Mouse (Mus musculus) embryonic facial prominence, embryonic 12.5 days (tissue): ENCODE results near the gene Sipa1l1. TPM values are rescaled to one million over a fixed set of nuclear protein-coding genes. Genes with fewer than 3 reads are reported as not detected.

Source experiments
- ATAC-seq: fragments of 200-750 bp; cut with Nextera tagmentation; 2 replicates; pipeline ENCODE4 v1.8.0; 2017; ENCODE audit not compliant: insufficient number of reproducible peaks, insufficient read depth, low FRiP score, low TSS enrichment
- H3K27ac ChIP-seq: fragments of 300-500 bp; sonication (generic); 2 replicates; pipeline ENCODE4 v1.5.1; 2016; ENCODE audit warnings: mild to moderate bottlenecking
- H3K27me3 ChIP-seq: fragments of 300-500 bp; sonication (generic); 2 replicates; pipeline ENCODE4 v1.6.1; 2016; ENCODE audit warnings: mild to moderate bottlenecking, moderate library complexity
- H3K36me3 ChIP-seq: fragments of 300-500 bp; sonication (generic); 2 replicates; pipeline ENCODE4 v1.6.1; 2016; ENCODE audit warnings: mild to moderate bottlenecking
- H3K4me1 ChIP-seq: fragments of 300-500 bp; sonication (generic); 2 replicates; pipeline ENCODE4 v1.6.1; 2016
- H3K4me2 ChIP-seq: fragments of 300-500 bp; sonication (generic); replicated peaks from 2 replicates; pipeline ENCODE4 v1.6.1; 2016; ENCODE audit warnings: mild to moderate bottlenecking, moderate library complexity
- H3K4me3 ChIP-seq: fragments of 300-500 bp; sonication (generic); 2 replicates; pipeline ENCODE4 v1.5.1; 2016; ENCODE audit warnings: mild to moderate bottlenecking
- H3K9ac ChIP-seq: fragments of 300-500 bp; sonication (generic); 2 replicates; pipeline ENCODE4 v1.6.1; 2016; ENCODE audit warnings: mild to moderate bottlenecking, moderate library complexity
- H3K9me3 ChIP-seq: fragments of 300-500 bp; sonication (generic); 2 replicates; pipeline ENCODE4 v1.6.1; 2016; ENCODE audit warnings: mild to moderate bottlenecking, moderate library complexity
- WGBS: fragments of 180-500 bp; shearing (Covaris S2); methylation state at CpG from one replicate; pipeline ENCODE4 v1.1.7; 2016; 5-methylcytosine and 5-hydroxymethylcytosine counted together
- polyA plus RNA-seq: library from polyadenylated mRNA; unstranded; fragments of >200 nt; fragmentation: Nextera tagmentation; extraction: Ambion mirVana; gene quantifications from 2 replicates; pipeline ENCODE4 v1.2.1, GENCODE M21; 2016

The Sipa1l1 gene
- polyA plus RNA-seq, 1 experiment from 2014 or later = 41.3 TPM

GRCm38 (mm10) chr12:82154527-82154926, 14.6 kb upstream of the Sipa1l1 start:
- no peaks in the 10 kb centered on the region for H3K36me3 ChIP-seq
- H3K27me3 ChIP-seq = no peaks in the 10 kb centered on the region
- 0 out of 2 replicates have a peak, but pooled peaks cover 4% of the 10 kb centered on the region for H3K9me3 ChIP-seq
- no peak overlapping the region for H3K4me2 ChIP-seq
- ATAC-seq = no peak
- H3K4me1 ChIP-seq = no peaks in the 10 kb centered on the region
- H3K27ac ChIP-seq = no peak overlapping the region
- 87% methylated on average over 4 of the region's 4 CpGs for WGBS
- H3K9ac ChIP-seq = no peak overlapping the region
- no peak overlapping the region for H3K4me3 ChIP-seq

DNA sequence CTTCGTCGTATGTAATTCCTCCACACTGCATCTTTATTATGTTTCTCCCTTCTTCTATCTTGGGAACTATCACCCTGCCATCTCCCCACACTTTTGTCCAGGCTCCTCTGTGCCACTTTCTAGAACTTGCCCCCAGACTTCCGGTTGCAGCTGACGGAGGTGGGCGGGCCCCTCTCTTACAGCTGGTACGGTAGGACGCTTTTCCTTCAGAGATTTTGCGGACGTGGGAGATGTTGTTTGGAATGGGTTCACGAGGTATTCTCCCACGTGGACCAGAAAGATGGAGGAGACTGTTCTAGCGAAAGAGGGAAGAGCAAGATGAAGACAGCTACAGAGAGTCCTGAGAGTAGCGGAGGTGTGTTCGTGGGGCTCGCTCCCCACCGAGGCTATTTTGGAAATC, 10.6 kb upstream of the Sipa1l1 start:
- Histone ChIP-seq H3K36me3 (no peaks in the 10 kb centered on the region), H3K4me2 (no peak overlapping the region)

DNA sequence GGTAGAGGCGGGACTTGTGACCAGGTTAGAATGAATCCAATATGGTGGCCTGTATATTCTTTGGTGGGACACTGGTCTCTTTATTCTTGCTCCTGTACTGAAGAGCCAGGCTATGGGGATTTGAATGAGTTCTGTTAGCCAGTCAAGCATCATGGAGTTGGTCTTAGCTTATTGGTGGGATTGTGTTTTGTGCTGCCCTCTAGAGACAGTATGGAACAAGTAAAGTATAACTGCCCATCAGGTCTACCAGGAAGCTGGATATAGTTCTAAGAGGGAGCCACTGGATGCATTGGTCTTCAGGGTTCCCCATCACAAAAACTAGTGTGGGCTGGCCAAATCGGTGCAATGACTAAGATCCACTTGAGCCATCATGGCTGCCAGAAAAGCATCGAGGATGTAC, 9.7 kb upstream of the Sipa1l1 start:
- Histone ChIP-seq H3K27ac (no peak overlapping the region), H3K4me3 (no peak overlapping the region), H3K4me1 (no peaks in the 10 kb centered on the region), H3K4me2 (no peak overlapping the region), H3K9me3 (0 out of 2 replicates have a peak, but pooled peaks cover 4% of the 10 kb centered on the region), H3K27me3 (no peaks in the 10 kb centered on the region), H3K36me3 (no peaks in the 10 kb centered on the region), H3K9ac (no peak overlapping the region)
- ATAC-seq = no peak
- 93% methylated on average over 3 of the region's 3 CpGs for WGBS

More for the DNA sequence above, 10.6 kb upstream of the Sipa1l1 start:
- H3K4me1 ChIP-seq = no peaks in the 10 kb centered on the region
- 94% methylated on average over 16 of the region's 16 CpGs for WGBS
- H3K27ac ChIP-seq = no peak overlapping the region
- H3K27me3 ChIP-seq = no peaks in the 10 kb centered on the region
- no peak overlapping the region for H3K9ac ChIP-seq
- H3K4me3 ChIP-seq = no peak overlapping the region
- 0 out of 2 replicates have a peak, but pooled peaks cover 4% of the 10 kb centered on the region for H3K9me3 ChIP-seq
- no peak for ATAC-seq

- H3K4me2 ChIP-seq = 0 out of 2 replicates have a peak overlapping the region, but pooled peaks have one; percentile 16
Observed at GRCm38 (mm10) chr12:82165651-82166050, 3.5 kb upstream of the Sipa1l1 start.

GRCm38 (mm10) chr12:82166101-82166571, 3.0 kb upstream of the Sipa1l1 start:
- H3K4me1 ChIP-seq = peaks cover 10% of the 10 kb centered on the region; the same call in 1 of the 2 replicates
- H3K4me2 ChIP-seq = peak overlapping the region; percentile 16
- H3K27me3 ChIP-seq = no peaks in the 10 kb centered on the region
- WGBS = 37% methylated on average over 14 of the region's 14 CpGs
- H3K9me3 ChIP-seq = no peaks in the 10 kb centered on the region
- no peak for ATAC-seq
- H3K9ac ChIP-seq = peak overlapping the region; percentile 12; the same call in 1 of the 2 replicates
- no peak overlapping the region for H3K27ac ChIP-seq
- H3K4me3 ChIP-seq = no peak overlapping the region
- no peaks in the 10 kb centered on the region for H3K36me3 ChIP-seq

More at GRCm38 (mm10) chr12:82165651-82166050, 3.5 kb upstream of the Sipa1l1 start:
- H3K27ac ChIP-seq = no peak overlapping the region
- no peaks in the 10 kb centered on the region for H3K9me3 ChIP-seq
- no peaks in the 10 kb centered on the region for H3K36me3 ChIP-seq
- H3K27me3 ChIP-seq = no peaks in the 10 kb centered on the region
- H3K4me1 ChIP-seq = peaks cover 8% of the 10 kb centered on the region; the same call in 1 of the 2 replicates
- WGBS = 80% methylated on average over 4 of the region's 4 CpGs
- peak overlapping the region; percentile 12; the same call in 1 of the 2 replicates for H3K9ac ChIP-seq
- H3K4me3 ChIP-seq = no peak overlapping the region
- ATAC-seq = no peak

DNA sequence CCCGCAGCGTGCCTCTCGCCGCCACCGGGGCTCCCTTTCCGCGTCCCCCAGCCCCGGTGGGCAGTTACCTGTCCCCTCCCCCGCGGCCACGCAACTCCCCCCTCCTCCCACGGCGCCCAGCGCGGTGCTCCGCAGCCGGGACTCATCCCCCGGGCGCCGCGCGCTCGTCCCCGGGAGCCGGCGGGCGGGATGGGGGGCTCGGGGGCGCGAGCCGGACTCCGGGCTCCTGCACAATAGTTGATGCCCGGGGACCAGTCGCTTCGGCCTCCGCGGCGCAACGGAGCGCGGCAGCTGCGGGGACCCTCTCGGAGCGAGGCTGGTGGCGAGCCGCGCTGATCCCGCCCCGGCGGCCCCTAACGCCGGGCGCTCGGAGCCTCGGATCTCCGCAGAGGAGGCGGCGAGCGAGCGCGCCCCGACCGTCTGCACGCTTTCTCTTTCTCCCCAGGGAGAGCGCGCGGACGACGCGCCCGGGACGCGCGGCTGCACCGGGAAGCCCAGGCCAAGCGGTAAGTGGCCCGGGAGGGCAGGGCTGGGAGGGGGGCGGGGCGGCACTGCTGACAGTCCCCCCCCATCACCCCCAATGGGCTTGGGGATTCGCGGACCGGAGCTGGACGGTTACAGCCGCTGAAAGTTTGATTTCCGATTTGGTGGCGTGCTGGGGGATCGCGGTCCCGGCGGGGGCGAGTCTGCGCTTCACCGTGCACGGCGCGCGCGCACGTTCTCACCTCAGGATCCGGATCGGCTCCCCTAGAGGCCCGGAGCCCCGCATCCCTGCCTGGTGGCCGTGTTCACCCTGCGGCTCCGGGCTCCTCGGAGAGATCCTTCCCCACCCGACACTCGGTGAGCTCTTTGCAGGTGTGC, 681 bp downstream of the Sipa1l1 start:
- under 1% methylated on average over 106 of the region's 109 CpGs for WGBS
- no peaks in the 10 kb centered on the region for H3K27me3 ChIP-seq
- H3K4me2 ChIP-seq = peak overlapping the region; percentile 82
- ATAC-seq = peak; percentile 38
- H3K9ac ChIP-seq = peak overlapping the region; percentile 88
- H3K36me3 ChIP-seq = no peaks in the 10 kb centered on the region
- peaks cover 31% of the 10 kb centered on the region for H3K4me1 ChIP-seq
- no peaks in the 10 kb centered on the region for H3K9me3 ChIP-seq
- H3K4me3 ChIP-seq = peak overlapping the region; percentile 71
- H3K27ac ChIP-seq = peak overlapping the region; percentile 97

DNA sequence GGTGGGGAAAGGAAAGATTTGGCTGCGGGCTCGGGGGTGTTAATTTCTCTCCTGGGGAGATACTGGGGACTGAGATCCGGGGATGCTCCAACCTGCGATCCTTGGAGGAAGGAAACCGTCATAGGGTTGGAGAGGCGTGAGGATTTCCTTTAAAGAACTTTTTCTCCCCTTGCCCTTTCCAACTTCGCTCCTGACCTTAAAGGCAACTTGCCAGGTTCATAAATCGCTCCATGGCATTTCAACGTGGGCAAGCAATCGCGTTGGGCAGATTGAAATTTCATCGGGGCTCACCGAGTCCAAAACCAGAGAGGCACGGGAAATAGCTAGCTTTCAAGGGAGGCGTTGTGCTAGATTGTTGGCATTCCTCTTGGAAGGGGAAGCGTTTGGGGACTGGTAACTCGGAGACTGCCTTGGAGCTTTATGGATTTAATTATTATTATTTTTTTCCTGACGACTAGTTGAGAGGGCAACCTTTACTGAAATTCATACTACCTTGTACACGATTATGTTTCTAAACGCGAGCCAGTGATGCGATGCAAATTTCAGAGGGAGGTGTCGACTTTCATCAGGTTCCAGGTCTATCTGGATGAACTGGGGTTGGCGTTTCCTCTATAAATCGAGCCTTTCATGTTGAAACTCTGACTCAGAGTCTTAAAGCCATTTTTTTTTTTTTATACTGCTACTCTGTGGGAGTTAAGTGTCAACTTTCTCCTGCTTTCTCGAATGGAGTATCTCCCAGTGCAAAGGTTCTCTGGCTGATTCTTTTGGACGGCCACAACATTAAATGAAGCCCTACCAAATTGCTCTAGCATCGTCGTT, 1.6 kb downstream of the Sipa1l1 start:
- ATAC-seq = no peak
- Histone ChIP-seq H3K9ac (peak overlapping the region; percentile 88), H3K27ac (peak overlapping the region; percentile 97), H3K27me3 (no peaks in the 10 kb centered on the region), H3K4me1 (peaks cover 31% of the 10 kb centered on the region), H3K4me3 (peak overlapping the region; percentile 71), H3K9me3 (no peaks in the 10 kb centered on the region), H3K4me2 (peak overlapping the region; percentile 82), H3K36me3 (no peaks in the 10 kb centered on the region)
- WGBS = 1% methylated on average over 29 of the region's 29 CpGs

- no peak overlapping the region for H3K27ac ChIP-seq
- H3K4me1 ChIP-seq = peaks cover 26% of the 10 kb centered on the region
- ATAC-seq = no peak
- H3K9me3 ChIP-seq = no peaks in the 10 kb centered on the region
- 32% methylated on average over 10 of the region's 10 CpGs for WGBS
- no peak overlapping the region for H3K9ac ChIP-seq
- H3K4me2 ChIP-seq = peak overlapping the region; percentile 82
- no peaks in the 10 kb centered on the region for H3K36me3 ChIP-seq
- no peaks in the 10 kb centered on the region for H3K27me3 ChIP-seq
- H3K4me3 ChIP-seq = peak overlapping the region; percentile 71
Observed at GRCm38 (mm10) chr12:82171591-82171990, 2.5 kb downstream of the Sipa1l1 start.

- Histone ChIP-seq H3K36me3 (no peaks in the 10 kb centered on the region), H3K4me3 (no peak overlapping the region), H3K27ac (no peak overlapping the region), H3K9ac (no peak overlapping the region), H3K4me1 (peaks cover 23% of the 10 kb centered on the region), H3K27me3 (no peaks in the 10 kb centered on the region), H3K4me2 (no peak overlapping the region), H3K9me3 (no peaks in the 10 kb centered on the region)
- no peak for ATAC-seq
- WGBS = 86% methylated on average over 1 of the region's 1 CpGs
Observed at GRCm38 (mm10) chr12:82173623-82174022, 4.5 kb downstream of the Sipa1l1 start.

- ATAC-seq = no peak
- 89% methylated on average over 3 of the region's 3 CpGs for WGBS
- Histone ChIP-seq H3K27ac (no peak overlapping the region), H3K9ac (no peak overlapping the region), H3K27me3 (no peaks in the 10 kb centered on the region), H3K9me3 (no peaks in the 10 kb centered on the region), H3K4me2 (no peak overlapping the region), H3K4me3 (no peak overlapping the region), H3K36me3 (no peaks in the 10 kb centered on the region), H3K4me1 (peaks cover 23% of the 10 kb centered on the region)
Observed at GRCm38 (mm10) chr12:82175709-82176108, 6.6 kb downstream of the Sipa1l1 start.

DNA sequence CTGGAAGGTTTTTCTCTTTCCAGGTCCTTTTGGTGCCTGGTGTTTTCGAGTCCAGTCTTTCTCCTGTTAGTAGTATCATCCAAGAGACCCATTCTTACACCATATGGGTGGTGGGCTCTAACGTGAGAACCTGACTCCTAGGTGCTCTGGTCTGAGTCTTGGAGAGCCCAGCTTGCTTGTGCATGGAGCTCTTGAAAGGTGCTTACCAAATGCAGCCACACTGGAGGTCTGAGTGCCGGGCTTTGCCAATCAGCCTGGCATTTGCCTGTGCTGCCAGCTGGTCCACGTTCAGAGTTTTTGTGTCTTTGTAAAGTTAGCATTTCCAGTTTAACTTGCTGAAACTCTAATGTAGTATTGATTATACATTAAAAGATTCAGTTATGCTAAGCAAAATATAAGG, 9.5 kb downstream of the Sipa1l1 start:
- no peaks in the 10 kb centered on the region for H3K27me3 ChIP-seq
- ATAC-seq = no peak
- H3K36me3 ChIP-seq = peaks cover 14% of the 10 kb centered on the region
- H3K4me3 ChIP-seq = no peak overlapping the region
- 88% methylated on average over 4 of the region's 4 CpGs for WGBS
- H3K4me1 ChIP-seq = peaks cover 6% of the 10 kb centered on the region
- H3K27ac ChIP-seq = no peak overlapping the region
- no peak overlapping the region for H3K4me2 ChIP-seq
- no peak overlapping the region for H3K9ac ChIP-seq
- H3K9me3 ChIP-seq = no peaks in the 10 kb centered on the region
